Mouse (Mus musculus): ENCODE data around the gene Adi1. TPM values are rescaled to one million over a fixed set of nuclear protein-coding genes. Genes with fewer than 3 reads are reported as not detected.

The Adi1 gene
- total and polyA plus RNA-seq, 3 experiments, result 18.1 to 54.8 TPM; not detected in 1

GRCm38 (mm10) chr12:28693738-28694137 lies 18.7 kb downstream of the Adi1 start:
- no peak overlapping the region for H3K27ac ChIP-seq (ENCODE audit: control insufficient read depth, low read depth, low read length)
- H3K9me3 ChIP-seq (replicated peaks; ENCODE audit: insufficient read depth, low read length), result no peaks in the 10 kb centered on the region
- H3K27me3 ChIP-seq (ENCODE audit: control insufficient read depth in 1 of 2, insufficient read depth in 2 of 2, low read length in 2 of 2), result no peaks in the 10 kb centered on the region
- H3K4me3 ChIP-seq (ENCODE audit: control insufficient read depth in 1 of 2, insufficient read depth in 1 of 2, low read depth in 2 of 2, low read length in 2 of 2), result no peak overlapping the region
- H3K9ac ChIP-seq (ENCODE audit: control insufficient read depth, low read depth, low read length, poor library complexity, severe bottlenecking), result no peak overlapping the region
- H3K79me2 ChIP-seq (ENCODE audit: control insufficient read depth, insufficient read depth, low read length, poor library complexity), result no peaks in the 10 kb centered on the region
- H3K4me1 ChIP-seq (ENCODE audit: control insufficient read depth in 1 of 2, insufficient read depth in 2 of 2, low read length in 2 of 2), result no peaks in the 10 kb centered on the region
- H3K36me3 ChIP-seq (ENCODE audit: control insufficient read depth in 1 of 2, insufficient read depth in 2 of 2, low read length in 2 of 2), result peaks cover 0 to 2% of the 10 kb centered on the region in 2 experiments; a peak in 1 of 4 replicates
- no peak for TF ChIP-seq SMC3 (IDR thresholded peaks at IDR 0.05; ENCODE audit: low read depth, low read length)
- TF ChIP-seq MXI1 (IDR thresholded peaks at IDR 0.05; ENCODE audit: low read depth, low read length), result no peak
- no peak for TF ChIP-seq RCOR1 (IDR thresholded peaks at IDR 0.05; ENCODE audit: low read depth, low read length)
- no peak for TF ChIP-seq ZMIZ1 (IDR thresholded peaks at IDR 0.05; ENCODE audit: low read depth, low read length)
- TF ChIP-seq ELF1 (IDR thresholded peaks at IDR 0.05; ENCODE audit: low read depth, low read length), result no peak
- no peak for TF ChIP-seq MAFK (IDR thresholded peaks at IDR 0.05; ENCODE audit: borderline replicate concordance, low read depth, low read length)
- TF ChIP-seq UBTF (IDR thresholded peaks at IDR 0.05; ENCODE audit: borderline replicate concordance, insufficient read depth, low read depth, low read length), result no peak
- TF ChIP-seq MAZ (IDR thresholded peaks at IDR 0.05; ENCODE audit: low read depth, low read length), result no peak
- DNase-seq (ENCODE audit: low read depth, low spot score), result no peak

- Histone ChIP-seq H3K79me2 (ENCODE audit: control insufficient read depth, insufficient read depth, low read length, poor library complexity) (no peaks in the 10 kb centered on the region), H3K36me3 (ENCODE audit: control insufficient read depth in 1 of 2, insufficient read depth in 2 of 2, low read length in 2 of 2) (peaks cover 0 to 2% of the 10 kb centered on the region in 2 experiments; a peak in 1 of 4 replicates), H3K9ac (ENCODE audit: control insufficient read depth, low read depth, low read length, poor library complexity, severe bottlenecking) (no peak overlapping the region), H3K4me1 (ENCODE audit: control insufficient read depth in 1 of 2, insufficient read depth in 2 of 2, low read length in 2 of 2) (no peaks in the 10 kb centered on the region), H3K27ac (ENCODE audit: control insufficient read depth, low read depth, low read length) (no peak overlapping the region), H3K27me3 (ENCODE audit: control insufficient read depth in 1 of 2, insufficient read depth in 2 of 2, low read length in 2 of 2) (no peaks in the 10 kb centered on the region), H3K4me3 (ENCODE audit: control insufficient read depth in 1 of 2, insufficient read depth in 1 of 2, low read depth in 2 of 2, low read length in 2 of 2) (no peak overlapping the region), H3K9me3 (replicated peaks; ENCODE audit: insufficient read depth, low read length) (no peaks in the 10 kb centered on the region)
- no peak for TF ChIP-seq UBTF (IDR thresholded peaks at IDR 0.05; ENCODE audit: borderline replicate concordance, insufficient read depth, low read depth, low read length)
- no peak for TF ChIP-seq GABPA (IDR thresholded peaks at IDR 0.05; ENCODE audit: low read depth, low read length)
- TF ChIP-seq TCF12 (IDR thresholded peaks at IDR 0.05; ENCODE audit: low read depth, low read length), result no peak
- TF ChIP-seq ZMIZ1 (IDR thresholded peaks at IDR 0.05; ENCODE audit: low read depth, low read length), result no peak
- TF ChIP-seq CHD1 (IDR thresholded peaks at IDR 0.05; ENCODE audit: low read depth, low read length), result no peak
- no peak for TF ChIP-seq MXI1 (IDR thresholded peaks at IDR 0.05; ENCODE audit: low read depth, low read length)
- TF ChIP-seq BHLHE40 (IDR thresholded peaks at IDR 0.05; ENCODE audit: borderline replicate concordance, low read depth, low read length), result no peak
- TF ChIP-seq MYB (IDR thresholded peaks at IDR 0.05; ENCODE audit: low read depth, low read length), result no peak
- no peak for TF ChIP-seq MAFK (IDR thresholded peaks at IDR 0.05; ENCODE audit: borderline replicate concordance, low read depth, low read length)
- no peak for TF ChIP-seq SMC3 (IDR thresholded peaks at IDR 0.05; ENCODE audit: low read depth, low read length)
- TF ChIP-seq KAT2A (conservative IDR thresholded peaks at IDR 0.05; ENCODE audit: low read depth, low read length), result no peak
- TF ChIP-seq SIN3A (IDR thresholded peaks at IDR 0.05; ENCODE audit: low read length), result no peak
- DNase-seq (ENCODE audit: low read depth, low spot score), result peak; percentile 16
Measured at GRCm38 (mm10) chr12:28694231-28694630, 19.2 kb downstream of the Adi1 start.

All from MEL (cell line).